In genomic region chr4:82619539-82619941, GRCm38 (mm10) we compare ENCODE assay signal across 8 mouse cellular contexts.
DNase-seq lines count a peak whose midpoint lies in the region; ATAC-seq lines count a peak whose summit lies in the region.

No protein-coding gene starts in this region.

- no peak overlapping the region for H3K9ac ChIP-seq in forebrain, embryonic 14.5 days (ENCODE audit: low read length)
- no peak overlapping the region for H3K9ac ChIP-seq in embryonic facial prominence, embryonic 14.5 days (ENCODE audit: low read depth, low read length)

- no peaks in the 10 kb centered on the region for H3K9me3 ChIP-seq in forebrain, embryonic 14.5 days (replicated peaks; ENCODE audit: control insufficient read depth, low read length)
- no peaks in the 10 kb centered on the region for H3K9me3 ChIP-seq in forebrain, embryonic 10.5 days
- no peaks in the 10 kb centered on the region for H3K9me3 ChIP-seq in embryonic facial prominence, embryonic 14.5 days (ENCODE audit: control insufficient read depth, low read length)

- peak; percentile 41; the same call in 1 of the 2 replicates for ATAC-seq in forebrain, embryonic 14.5 days
- peak; percentile 56 for ATAC-seq in embryonic facial prominence, embryonic 14.5 days (ENCODE audit: low read depth)
- ATAC-seq in erythroid progenitor cell, adult 5-6 weeks (replicated peaks; ENCODE audit: low FRiP score, poor library complexity, severe bottlenecking), result no peak

- H3K4me1 ChIP-seq in forebrain, embryonic 14.5 days (ENCODE audit: control insufficient read depth, insufficient read depth, low read length), result peaks cover 24% of the 10 kb centered on the region
- H3K4me1 ChIP-seq in forebrain, embryonic 10.5 days, result peaks cover 24% of the 10 kb centered on the region
- peaks cover 25% of the 10 kb centered on the region for H3K4me1 ChIP-seq in embryonic facial prominence, embryonic 14.5 days (ENCODE audit: control insufficient read depth, insufficient read depth, low read length)

- WGBS in forebrain, embryonic 14.5 days, result 60% methylated on average over 12 of the region's 12 CpGs
- 78% methylated on average over 12 of the region's 12 CpGs for WGBS in forebrain, embryonic 10.5 days
- WGBS in embryonic facial prominence, embryonic 14.5 days, result 51% methylated on average over 12 of the region's 12 CpGs

- no peaks in the 10 kb centered on the region for H3K36me3 ChIP-seq in forebrain, embryonic 14.5 days (ENCODE audit: control insufficient read depth, insufficient read depth, low read length)
- no peaks in the 10 kb centered on the region for H3K36me3 ChIP-seq in forebrain, embryonic 10.5 days (replicated peaks)
- no peaks in the 10 kb centered on the region for H3K36me3 ChIP-seq in embryonic facial prominence, embryonic 14.5 days (ENCODE audit: control insufficient read depth, insufficient read depth, low read length)

- no peak overlapping the region for H3K4me2 ChIP-seq in forebrain, embryonic 14.5 days (ENCODE audit: low read length)
- no peak overlapping the region for H3K4me2 ChIP-seq in embryonic facial prominence, embryonic 14.5 days (ENCODE audit: low read depth, low read length)

- H3K27me3 ChIP-seq in forebrain, embryonic 14.5 days (replicated peaks; ENCODE audit: control insufficient read depth, insufficient read depth, low read length), result no peaks in the 10 kb centered on the region
- H3K27me3 ChIP-seq in forebrain, embryonic 10.5 days (ENCODE audit: poor library complexity, severe bottlenecking), result no peaks in the 10 kb centered on the region
- H3K27me3 ChIP-seq in embryonic facial prominence, embryonic 14.5 days (replicated peaks; ENCODE audit: control insufficient read depth, insufficient read depth, low read length), result no peaks in the 10 kb centered on the region

- DNase-seq in forebrain, embryonic 14.5 days (ENCODE audit: low spot score), result peak; percentile 89
- no peak for DNase-seq in forebrain, embryonic 10.5 days (ENCODE audit: extremely low spot score, low spot score)
- DNase-seq in WW6 (ENCODE audit: low read depth, low spot score), result peak; percentile 45
- peak; percentile 87 for DNase-seq in embryonic facial prominence, embryonic 14.5 days (ENCODE audit: low spot score)
- peak; percentile 54 to 79 for DNase-seq in layer of hippocampus, adult 8-10 months (ENCODE audit: low spot score in 2 of 2)
- DNase-seq in lung, postnatal 14 days, result peak; percentile 13
- no peak for DNase-seq in urinary bladder, postnatal 10 days (ENCODE audit: low spot score)

- peak overlapping the region; percentile 36 for H3K27ac ChIP-seq in forebrain, embryonic 14.5 days (ENCODE audit: low read depth, low read length)
- H3K27ac ChIP-seq in forebrain, embryonic 10.5 days, result no peak overlapping the region
- H3K27ac ChIP-seq in embryonic facial prominence, embryonic 14.5 days (replicated peaks; ENCODE audit: low read depth, low read length), result no peak overlapping the region

- no peak overlapping the region for H3K4me3 ChIP-seq in forebrain, embryonic 14.5 days (ENCODE audit: low read depth, low read length)
- no peak overlapping the region for H3K4me3 ChIP-seq in forebrain, embryonic 10.5 days
- H3K4me3 ChIP-seq in embryonic facial prominence, embryonic 14.5 days (ENCODE audit: low read depth, low read length), result no peak overlapping the region

Comparison
In these comparisons a context has a peak if more than half of its experiments do, and no peak if none do; other contexts are left out.
1. DNase-seq: peak in forebrain, embryonic 14.5 days (single experiment), WW6 (single experiment), embryonic facial prominence, embryonic 14.5 days (single experiment), layer of hippocampus, adult 8-10 months (2 of 2) and lung, postnatal 14 days (single experiment); none in forebrain, embryonic 10.5 days (single experiment) and urinary bladder, postnatal 10 days (single experiment).